Mouse (Mus musculus): ENCODE results near the gene Rab15. TPM values are rescaled to one million over a fixed set of nuclear protein-coding genes. Genes with fewer than 3 reads are reported as not detected.

The Rab15 gene
- polyA plus RNA-seq, 1 experiment from 2014 or later = 10.9 TPM

DNA sequence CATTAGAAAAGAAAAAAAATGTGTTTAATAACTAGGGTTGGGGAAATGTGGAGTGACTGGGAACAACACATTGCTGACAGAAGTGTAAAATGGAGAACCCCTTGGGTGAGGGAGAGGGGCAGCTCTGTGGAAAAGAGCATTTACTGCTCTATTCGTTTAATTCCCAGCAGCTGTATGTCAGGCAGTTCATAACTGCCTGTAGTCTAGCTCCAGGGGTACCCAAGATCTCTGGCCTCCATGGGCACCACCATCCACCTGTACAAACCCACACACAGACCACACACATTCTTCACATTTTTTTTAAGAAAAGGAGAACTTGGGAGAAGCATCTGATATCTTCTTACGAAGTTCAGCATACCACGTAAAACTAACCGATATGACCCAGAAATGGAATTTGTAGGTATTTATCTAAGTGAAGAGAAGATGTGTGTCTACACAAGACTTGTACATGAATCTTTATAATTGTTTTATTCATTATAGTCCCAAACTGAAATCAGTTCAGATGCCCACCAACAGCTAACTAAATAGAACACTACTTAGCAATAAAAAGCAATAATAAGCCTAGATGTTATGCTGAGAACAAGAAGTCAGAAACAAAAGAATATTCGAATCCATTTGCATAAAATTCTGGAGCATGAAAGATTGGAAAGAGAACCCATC is 51.7 kb downstream of the Rab15 start:
- Histone ChIP-seq H3K4me2 (no peak overlapping the region), H3K4me3 (replicated peaks) (no peak overlapping the region), H3K9me3 (replicated peaks) (no peaks in the 10 kb centered on the region), H3K4me1 (peaks cover 7% of the 10 kb centered on the region), H3K27ac (no peak overlapping the region), H3K36me3 (no peaks in the 10 kb centered on the region; the same call in 1 of the 2 replicates), H3K9ac (no peak overlapping the region), H3K27me3 (no peaks in the 10 kb centered on the region)
- 90% methylated on average over 5 of the region's 5 CpGs for WGBS
- no peak for ATAC-seq (replicated peaks; ENCODE audit: low FRiP score)

DNA sequence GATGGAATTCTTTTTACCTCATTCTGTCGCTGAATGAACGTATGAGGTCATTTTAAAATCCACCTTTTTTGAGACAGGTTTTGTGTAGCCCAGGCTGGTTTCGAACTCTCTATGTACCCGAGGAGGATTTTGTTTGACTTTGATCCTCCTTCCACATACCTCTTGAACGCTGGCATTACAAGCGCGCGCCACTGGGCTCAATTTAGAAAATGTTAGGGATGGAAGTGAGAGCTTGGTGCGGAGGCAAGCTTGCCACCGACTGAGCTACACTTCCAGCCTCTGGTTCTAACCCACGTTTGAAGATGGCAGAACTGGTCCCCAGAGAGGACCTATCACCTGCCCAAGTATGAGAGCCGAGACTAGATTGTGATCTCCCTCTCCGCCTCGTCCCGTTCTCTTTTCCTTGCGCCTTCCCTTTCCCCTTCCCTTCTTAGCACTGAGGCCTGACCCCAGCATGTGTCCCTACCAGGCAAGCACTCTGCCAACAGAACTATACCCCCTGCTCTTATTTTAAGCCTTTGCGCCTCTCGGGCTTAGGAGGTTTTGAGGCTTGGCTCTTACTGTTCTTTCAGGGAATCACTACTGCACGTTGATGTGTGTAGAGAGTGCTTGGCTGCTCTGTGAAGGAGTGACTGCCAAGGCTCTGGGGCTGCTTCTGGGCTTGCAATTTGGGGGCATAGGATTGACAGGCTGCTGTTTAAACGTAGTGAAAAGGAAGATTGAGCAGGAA is 56.6 kb downstream of the Rab15 start:
- H3K9me3 ChIP-seq (replicated peaks) = no peaks in the 10 kb centered on the region
- peak overlapping the region; percentile 69 for H3K4me3 ChIP-seq (replicated peaks)
- H3K27ac ChIP-seq = no peak overlapping the region
- no peaks in the 10 kb centered on the region for H3K27me3 ChIP-seq
- H3K36me3 ChIP-seq = no peaks in the 10 kb centered on the region
- H3K4me2 ChIP-seq = peak overlapping the region; percentile 66
- H3K4me1 ChIP-seq = peaks cover 12% of the 10 kb centered on the region
- 31% methylated on average over 20 of the region's 20 CpGs for WGBS
- H3K9ac ChIP-seq = peak overlapping the region; percentile 61
- ATAC-seq (replicated peaks; ENCODE audit: low FRiP score) = peak; percentile 47

DNA sequence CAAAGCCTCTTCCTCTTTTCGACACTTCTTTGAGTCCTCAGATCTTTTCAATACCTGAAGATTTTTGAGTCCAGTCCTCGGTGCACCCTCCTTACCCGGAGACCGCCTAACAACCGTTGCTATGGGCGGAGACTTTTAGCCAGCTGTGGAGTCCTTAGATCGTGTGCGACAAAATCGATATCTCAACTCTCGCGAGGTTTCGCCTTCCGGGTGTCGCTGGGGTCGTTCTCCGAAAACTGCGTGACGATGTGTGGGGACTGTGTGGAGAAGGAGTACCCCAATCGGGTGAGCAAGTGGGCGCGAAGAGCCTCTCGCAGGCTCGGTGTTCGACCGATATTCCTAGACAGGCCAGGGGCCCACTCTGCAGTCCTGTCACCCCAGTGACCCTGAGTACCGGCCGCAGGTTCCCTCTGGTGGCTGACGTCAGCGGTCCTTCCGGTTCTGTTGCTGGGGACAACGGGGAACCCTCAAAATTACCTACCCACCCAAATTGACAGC is 57.3 kb downstream of the Rab15 start, which contains the start of the genes Churc1 and Fntb:
TSS of gene Churc1 (plus strand) at position 185 of the 498 bp plus-strand sequence.
TSS of gene Fntb (plus strand) at position 236 of the 498 bp plus-strand sequence.
- Histone ChIP-seq H3K4me1 (peaks cover 12% of the 10 kb centered on the region), H3K27ac (peak within 1 kb of the TSS; percentile 62; the same call in 1 of the 2 replicates), H3K36me3 (no peaks in the 10 kb centered on the region), H3K9ac (peak within 1 kb of the TSS; percentile 61), H3K4me3 (replicated peaks) (peak within 1 kb of the TSS; percentile 69), H3K9me3 (replicated peaks) (no peaks in the 10 kb centered on the region), H3K27me3 (no peaks in the 10 kb centered on the region), H3K4me2 (peak within 1 kb of the TSS; percentile 66)
- WGBS = under 1% methylated on average over 31 of the region's 31 CpGs
- peak; percentile 98 for ATAC-seq (replicated peaks; ENCODE audit: low FRiP score)

DNA sequence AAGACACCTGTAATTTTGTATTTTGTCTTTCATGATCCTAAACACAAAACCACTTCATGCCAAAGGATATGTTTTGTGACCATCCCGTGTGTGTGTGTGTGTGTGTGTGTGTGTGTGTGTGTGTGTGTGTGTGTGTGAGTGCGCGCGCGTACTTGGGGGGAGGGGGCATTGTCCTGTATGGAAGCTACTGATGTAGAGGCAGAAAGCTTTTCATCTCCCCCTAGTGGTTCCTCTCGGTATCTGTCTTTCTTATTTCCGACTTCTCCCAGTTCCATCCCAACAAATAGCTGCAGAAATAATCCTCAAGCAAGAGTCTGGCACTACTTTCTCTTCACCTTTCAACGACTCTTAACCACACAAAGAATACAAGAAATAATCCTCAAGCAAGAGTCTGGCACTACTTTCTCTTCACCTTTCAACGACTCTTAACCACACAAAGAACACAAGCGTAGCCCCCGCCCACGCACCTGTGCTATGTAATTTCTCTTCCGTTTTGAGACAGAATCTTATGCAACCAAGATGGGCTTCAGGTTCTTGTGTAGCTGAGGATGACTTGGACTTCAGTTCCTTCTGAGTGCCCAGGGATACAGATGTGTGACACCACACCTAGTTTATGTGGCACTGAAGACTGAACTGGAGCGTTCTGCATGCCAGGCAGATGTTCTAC is 69.9 kb downstream of the Rab15 start:
- H3K4me3 ChIP-seq (replicated peaks) = no peak overlapping the region
- 41% methylated on average over 14 of the region's 14 CpGs for WGBS
- ATAC-seq (replicated peaks; ENCODE audit: low FRiP score) = no peak
- 0 out of 2 replicates have a peak, but pooled peaks cover 5% of the 10 kb centered on the region for H3K27me3 ChIP-seq
- no peak overlapping the region for H3K27ac ChIP-seq
- no peaks in the 10 kb centered on the region for H3K36me3 ChIP-seq
- no peaks in the 10 kb centered on the region for H3K4me1 ChIP-seq
- H3K9me3 ChIP-seq (replicated peaks) = no peaks in the 10 kb centered on the region
- no peak overlapping the region for H3K9ac ChIP-seq
- H3K4me2 ChIP-seq = no peak overlapping the region

GRCm38 (mm10) chr12:76750866-76751459 is 71.7 kb downstream of the Rab15 start:
- Histone ChIP-seq H3K4me2 (no peak overlapping the region), H3K9ac (no peak overlapping the region), H3K4me1 (no peaks in the 10 kb centered on the region), H3K27ac (no peak overlapping the region), H3K4me3 (replicated peaks) (no peak overlapping the region), H3K36me3 (no peaks in the 10 kb centered on the region), H3K27me3 (0 out of 2 replicates have a peak, but pooled peaks cover 5% of the 10 kb centered on the region), H3K9me3 (replicated peaks) (no peaks in the 10 kb centered on the region)
- 80% methylated on average over 16 of the region's 16 CpGs for WGBS
- no peak for ATAC-seq (replicated peaks; ENCODE audit: low FRiP score)

Other genes starting within 250 kb of the Rab15 start
- 1.1 and 2.1 TPM in 2 replicates for gene Sptb, start 112.4 kb downstream of the Rab15 start, polyA plus RNA-seq (2015; fragmentation: Nextera tagmentation; extraction: Ambion mirVana)
- gene Churc1, start 57.4 kb downstream of the Rab15 start, polyA plus RNA-seq (2015; fragmentation: Nextera tagmentation; extraction: Ambion mirVana) = 118 and 129 TPM in 2 replicates
- 37.5 and 43.7 TPM in 2 replicates for gene Fntb, start 57.3 kb downstream of the Rab15 start, polyA plus RNA-seq (2015; fragmentation: Nextera tagmentation; extraction: Ambion mirVana)
- gene Gpx2, start 27.4 kb downstream of the Rab15 start, polyA plus RNA-seq (2015; fragmentation: Nextera tagmentation; extraction: Ambion mirVana) = 4.0 TPM in 1 of 2 replicates, not detected in the other
- gene Max, start 139.3 kb upstream of the Rab15 start, polyA plus RNA-seq (2015; fragmentation: Nextera tagmentation; extraction: Ambion mirVana) = 16.6 and 19.9 TPM in 2 replicates

Data from kidney, embryonic 15.5 days (tissue).